Mouse (Mus musculus): ENCODE results near the gene Smtn.

Smtn gene

GRCm38 (mm10) chr11:3527766-3528165, 12.6 kb downstream of the Smtn start:
- DNase-seq (ENCODE audit: low read depth, low spot score), result no peak

GRCm38 (mm10) chr11:3526979-3527738, 13.3 kb downstream of the Smtn start:
- DNase-seq (ENCODE audit: low read depth, low spot score), result no peak

GRCm38 (mm10) chr11:3526207-3526606, 14.2 kb downstream of the Smtn start:
- DNase-seq (ENCODE audit: low read depth, low spot score), result no peak

- DNase-seq (ENCODE audit: low read depth, low spot score), result no peak
Observed at GRCm38 (mm10) chr11:3525560-3525959, 14.9 kb downstream of the Smtn start.

GRCm38 (mm10) chr11:3523840-3524582, 16.4 kb downstream of the Smtn start:
- DNase-seq (ENCODE audit: low read depth, low spot score), result no peak

GRCm38 (mm10) chr11:3522285-3523000, 18.0 kb downstream of the Smtn start:
- no peak for DNase-seq (ENCODE audit: low read depth, low spot score)

GRCm38 (mm10) chr11:3521339-3522224, 18.8 kb downstream of the Smtn start:
- DNase-seq (ENCODE audit: low read depth, low spot score), result no peak

- no peak for DNase-seq (ENCODE audit: low read depth, low spot score)
Observed at GRCm38 (mm10) chr11:3520919-3521318, 19.5 kb downstream of the Smtn start.

GRCm38 (mm10) chr11:3519756-3520398, 20.5 kb downstream of the Smtn start:
- DNase-seq (ENCODE audit: low read depth, low spot score), result no peak

GRCm38 (mm10) chr11:3519051-3519726, 21.2 kb downstream of the Smtn start:
- DNase-seq (ENCODE audit: low read depth, low spot score), result no peak

- no peak for DNase-seq (ENCODE audit: low read depth, low spot score)
Observed at GRCm38 (mm10) chr11:3517846-3518732, 22.3 kb downstream of the Smtn start.

- no peak for DNase-seq (ENCODE audit: low read depth, low spot score)
Observed at GRCm38 (mm10) chr11:3516859-3517845, 23.3 kb downstream of the Smtn start.

- no peak for DNase-seq (ENCODE audit: low read depth, low spot score)
Observed at GRCm38 (mm10) chr11:3516121-3516520, 24.3 kb downstream of the Smtn start.

GRCm38 (mm10) chr11:3515637-3516036, 24.8 kb downstream of the Smtn start:
- no peak for DNase-seq (ENCODE audit: low read depth, low spot score)

- DNase-seq (ENCODE audit: low read depth, low spot score), result no peak
Observed at GRCm38 (mm10) chr11:3515216-3515615, 25.2 kb downstream of the Smtn start.

GRCm38 (mm10) chr11:3514529-3515054, 25.8 kb downstream of the Smtn start, which contains the start of gene Selenom:
Gene Selenom, plus strand, starts transcription at chr11:3514684.
- DNase-seq (ENCODE audit: low read depth, low spot score), result peak; percentile 73

- DNase-seq (ENCODE audit: low read depth, low spot score), result no peak
Observed at GRCm38 (mm10) chr11:3513291-3513690, 27.1 kb downstream of the Smtn start.

- DNase-seq (ENCODE audit: low read depth, low spot score), result no peak
Observed at GRCm38 (mm10) chr11:3510321-3510720, 30.1 kb downstream of the Smtn start.

Data from embryo, embryonic 11.5 days (tissue).